Mouse (Mus musculus) adrenal gland, adult 18-20 months (tissue): Measurements from ENCODE around the gene Rcor2. TPM values are rescaled to one million over a fixed set of nuclear protein-coding genes. Genes with fewer than 3 reads are reported as not detected.
A peak's percentile ranks its signal among the peaks of the same experiment; 100 is the strongest.

Experiments used
- DNase-seq, 2 experiments: peaks; one replicate each; pipeline ENCODE4 v3.0.0; 2021 to 2022; ENCODE audit warnings: low spot score in 2 of 2
- total RNA-seq, 2 experiments: library from RNA; stranded (reverse); gene quantifications; 1 replicate in 1 of 2; 2 replicates in 1 of 2; pipeline ENCODE4 v1.2.3; 2021

Rcor2 gene
- total RNA-seq, 2 experiments from 2014 or later, result 1.5 to 2.5 TPM

GRCm38 (mm10) chr19:7291958-7292709 lies 25.0 kb downstream of the Rcor2 start:
- DNase-seq, result no peak

- no peak for DNase-seq
Observed at GRCm38 (mm10) chr19:7294098-7294876, 27.2 kb downstream of the Rcor2 start.

- no peak for DNase-seq
Observed at GRCm38 (mm10) chr19:7295071-7295658, 28.0 kb downstream of the Rcor2 start.

- DNase-seq, result no peak
Observed at GRCm38 (mm10) chr19:7295959-7296358, 28.8 kb downstream of the Rcor2 start.

GRCm38 (mm10) chr19:7299052-7299451 lies 31.9 kb downstream of the Rcor2 start:
- no peak for DNase-seq

GRCm38 (mm10) chr19:7300078-7300477 lies 33.0 kb downstream of the Rcor2 start:
- no peak for DNase-seq

- peak in 1 of 2 experiments; percentile 47 for DNase-seq
Observed at GRCm38 (mm10) chr19:7301647-7302492, 34.7 kb downstream of the Rcor2 start.

- no peak for DNase-seq
Observed at GRCm38 (mm10) chr19:7302493-7302797, 35.3 kb downstream of the Rcor2 start.

- DNase-seq, result no peak
Observed at GRCm38 (mm10) chr19:7303796-7304195, 36.7 kb downstream of the Rcor2 start.

- DNase-seq, result no peak
Observed at GRCm38 (mm10) chr19:7304801-7305200, 37.7 kb downstream of the Rcor2 start.

GRCm38 (mm10) chr19:7305380-7306310 lies 38.5 kb downstream of the Rcor2 start:
- no peak for DNase-seq

GRCm38 (mm10) chr19:7306968-7307367 lies 39.8 kb downstream of the Rcor2 start:
- DNase-seq, result no peak

GRCm38 (mm10) chr19:7307995-7308770 lies 41.1 kb downstream of the Rcor2 start:
- no peak for DNase-seq

- no peak for DNase-seq
Observed at GRCm38 (mm10) chr19:7309738-7310330, 42.7 kb downstream of the Rcor2 start.

GRCm38 (mm10) chr19:7310704-7311103 lies 43.6 kb downstream of the Rcor2 start:
- no peak for DNase-seq

- DNase-seq, result no peak
Observed at GRCm38 (mm10) chr19:7311306-7311705, 44.2 kb downstream of the Rcor2 start.

GRCm38 (mm10) chr19:7313660-7314059 lies 46.5 kb downstream of the Rcor2 start:
- no peak for DNase-seq

- no peak for DNase-seq
Observed at GRCm38 (mm10) chr19:7314976-7315586, 48.0 kb downstream of the Rcor2 start.

GRCm38 (mm10) chr19:7315587-7315984 lies 48.5 kb downstream of the Rcor2 start:
- no peak for DNase-seq
